Mouse (Mus musculus) MEL (cell line): ENCODE measurements around the gene Zfp330.

Source experiments
- CHD2 ChIP-seq: IDR thresholded peaks from 2 replicates; pipeline ENCODE4 v1.6.1; 2011; ENCODE audit warnings: low read length, improper control_type of control experiment
- CTCF ChIP-seq, 3 experiments: IDR thresholded peaks in 2 of 3; conservative IDR thresholded peaks in 1 of 3; 2 replicates each; pipeline ENCODE4 v1.5.1; 2011 to 2012; ENCODE audit warnings: low read length in 3 of 3, low read depth in 2 of 3, mild to moderate bottlenecking in 2 of 3, improper control_type of control experiment in 1 of 3, inconsistent platforms in 1 of 3, mixed read lengths in 1 of 3, moderate library complexity in 1 of 3; ENCODE audit not compliant: control insufficient read depth in 1 of 3, insufficient read depth in 1 of 3, poor library complexity in 1 of 3, severe bottlenecking in 1 of 3
- EP300 ChIP-seq, 2 experiments: IDR thresholded peaks; 2 replicates each; pipeline ENCODE4 v1.6.1; 2011; ENCODE audit warnings: improper control_type of control experiment in 2 of 2, low read length in 2 of 2, low read depth in 1 of 2, mild to moderate bottlenecking in 1 of 2
- GATA1 ChIP-seq: IDR thresholded peaks from 2 replicates; pipeline ENCODE4 v1.6.1; 2011; ENCODE audit warnings: low read depth, low read length, improper control_type of control experiment
- KAT2A ChIP-seq: conservative IDR thresholded peaks from 2 replicates; pipeline ENCODE4 v1.6.1; 2012; ENCODE audit warnings: low read depth, low read length, improper control_type of control experiment, inconsistent platforms
- MEF2A ChIP-seq: IDR thresholded peaks from 2 replicates; pipeline ENCODE4 v1.6.1; 2014; ENCODE audit warnings: low read depth, mild to moderate bottlenecking, inconsistent platforms, low read length, improper control_type of control experiment; ENCODE audit not compliant: poor library complexity, insufficient replicate concordance, severe bottlenecking; ENCODE audit errors: extremely low read depth
- MXI1 ChIP-seq: IDR thresholded peaks from 2 replicates; pipeline ENCODE4 v1.6.1; 2011; ENCODE audit warnings: mild to moderate bottlenecking, low read depth, low read length, improper control_type of control experiment
- MYC ChIP-seq: IDR thresholded peaks from 2 replicates; pipeline ENCODE4 v1.6.1; 2011; ENCODE audit warnings: low read depth, mild to moderate bottlenecking, low read length, improper control_type of control experiment, moderate library complexity
- POLR2A ChIP-seq, 2 experiments: IDR thresholded peaks; 2 replicates each; pipeline ENCODE4 v1.6.1; 2011 to 2012; ENCODE audit warnings: low read length in 2 of 2, mild to moderate bottlenecking in 2 of 2, control low read depth in 1 of 2, improper control_type of control experiment in 1 of 2, low read depth in 1 of 2, moderate library complexity in 1 of 2; ENCODE audit not compliant: control insufficient read depth in 1 of 2, insufficient read depth in 1 of 2, poor library complexity in 1 of 2
- RAD21 ChIP-seq: IDR thresholded peaks from 2 replicates; pipeline ENCODE4 v1.6.1; 2011; ENCODE audit warnings: mild to moderate bottlenecking, low read depth, low read length, improper control_type of control experiment
- UBTF ChIP-seq: IDR thresholded peaks from 2 replicates; pipeline ENCODE4 v1.6.1; 2012; ENCODE audit warnings: low read depth, mild to moderate bottlenecking, inconsistent platforms, low read length, improper control_type of control experiment, moderate library complexity, borderline replicate concordance; ENCODE audit not compliant: insufficient read depth
- USF1 ChIP-seq: IDR thresholded peaks from 2 replicates; pipeline ENCODE4 v1.6.1; 2014; ENCODE audit warnings: low read depth, mild to moderate bottlenecking, inconsistent platforms, low read length, improper control_type of control experiment, moderate library complexity

DNA sequence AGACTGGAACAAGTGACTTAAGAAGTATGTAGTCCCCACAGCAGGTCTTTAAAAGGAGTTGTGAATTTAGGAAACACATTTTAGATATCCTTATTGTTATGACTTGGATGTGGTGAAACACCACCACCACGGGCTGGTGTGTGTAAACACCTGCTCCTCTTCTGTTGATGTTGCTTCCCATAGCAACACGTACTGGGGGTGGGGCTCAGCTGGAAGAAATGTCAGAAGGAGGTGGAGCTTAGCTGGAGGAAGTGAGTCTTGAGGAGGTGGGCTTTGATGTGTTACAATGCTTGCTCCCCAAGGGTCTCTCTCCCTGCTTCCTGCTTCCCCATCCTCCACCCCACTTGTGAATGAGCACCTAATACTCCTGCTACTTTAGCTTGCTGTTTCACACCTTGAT, 14.9 kb downstream of the Zfp330 start:
- TF ChIP-seq CTCF (IDR thresholded peaks at IDR 0.05 in 2 of 3, conservative IDR thresholded peaks at IDR 0.05 in 1 of 3; ENCODE audit: control insufficient read depth in 1 of 3, insufficient read depth in 1 of 3, low read depth in 2 of 3, low read length in 3 of 3, poor library complexity in 1 of 3, severe bottlenecking in 1 of 3) (no peak), EP300 (IDR thresholded peaks at IDR 0.05; ENCODE audit: low read depth in 1 of 2, low read length in 2 of 2) (no peak), USF1 (no peak), POLR2A (IDR thresholded peaks at IDR 0.05; ENCODE audit: control insufficient read depth in 1 of 2, insufficient read depth in 1 of 2, low read depth in 1 of 2, low read length in 2 of 2, poor library complexity in 1 of 2) (no peak), MYC (no peak), RAD21 (no peak), MXI1 (no peak), MEF2A (no peak), GATA1 (no peak), KAT2A (no peak), UBTF (no peak), CHD2 (no peak)
